Mouse (Mus musculus) c-Kit-positive CD71-positive TER-119-positive erythroid progenitor cells, embryonic 14.5 days (primary cell): Measurements from ENCODE around the gene Hpca.

ENCODE experiments used
- DNase-seq: peaks from one replicate; pipeline ENCODE4 v3.0.0-alpha.2; 2013; ENCODE audit warnings: low spot score

Hpca gene

DNA sequence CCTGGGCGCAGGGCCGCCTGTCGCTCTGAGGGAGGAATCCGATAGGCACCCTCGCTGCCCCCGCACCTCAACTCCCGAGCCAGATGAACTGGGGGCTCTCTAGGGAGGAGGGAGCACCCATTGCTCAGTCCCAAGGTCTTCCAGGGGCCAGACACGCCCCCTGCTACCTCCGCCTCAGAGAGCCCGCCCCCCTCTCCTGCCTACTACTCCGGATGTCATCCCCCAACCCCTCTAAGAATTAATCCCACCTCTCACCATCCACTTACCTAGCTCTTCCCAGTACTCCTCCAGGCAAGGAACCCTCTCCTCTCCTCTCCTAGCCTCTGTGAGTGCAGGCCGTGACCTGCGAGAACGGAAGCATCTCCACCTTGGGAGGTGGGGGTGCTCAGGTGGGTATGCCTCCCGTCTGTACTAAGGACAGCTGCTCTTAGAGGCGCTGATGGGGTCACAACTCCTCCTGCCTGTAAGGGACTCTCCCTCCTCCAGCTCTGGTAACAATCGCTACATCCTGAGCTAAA is at the start of gene Hpca:
TSS of gene Hpca (minus strand) at position 468 of the 518 bp plus-strand sequence.
- DNase-seq: no peak

- DNase-seq: no peak
Observed at GRCm38 (mm10) chr4:129161581-129162255, 39.9 kb upstream of the Hpca start.

DNA sequence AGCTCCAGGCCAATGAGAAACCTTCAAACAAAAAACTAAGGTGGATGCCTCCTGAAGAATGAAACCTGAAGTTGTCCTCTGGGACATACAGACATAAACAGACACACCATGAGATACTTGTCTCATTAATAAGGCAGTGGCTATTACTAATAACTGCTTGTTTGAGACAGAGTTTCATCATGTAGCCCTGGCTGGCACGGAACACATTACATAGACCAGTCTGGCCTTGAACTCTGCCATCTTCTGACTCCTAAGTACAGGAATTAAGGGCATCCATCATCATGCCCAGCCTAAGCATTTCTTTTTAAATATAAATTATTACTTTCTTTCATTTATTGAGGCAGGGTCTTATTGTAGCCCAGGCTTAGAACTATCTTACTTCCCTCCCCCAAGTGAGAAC is 39.2 kb upstream of the Hpca start:
- no peak for DNase-seq

GRCm38 (mm10) chr4:129158549-129158948 is 36.7 kb upstream of the Hpca start:
- DNase-seq: peak; percentile 49

DNA sequence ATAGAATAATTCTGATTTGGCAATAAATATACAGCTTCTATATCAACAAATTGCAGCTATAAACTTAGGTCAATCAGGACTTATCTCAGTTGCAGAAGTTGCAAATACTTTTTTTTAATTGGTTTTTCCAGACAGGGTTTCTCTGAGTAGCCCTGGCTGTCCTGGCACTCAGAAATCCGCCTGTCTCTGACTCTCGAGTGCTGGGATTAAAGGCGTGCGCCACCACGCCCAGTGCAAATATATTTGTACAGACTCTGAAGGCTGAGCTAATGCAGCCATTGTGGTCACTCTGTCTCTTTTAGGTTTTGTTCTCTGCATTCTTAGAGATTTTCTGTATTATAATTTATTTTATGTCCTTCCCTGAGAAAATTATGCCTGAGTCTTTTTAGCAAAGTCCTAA is 35.7 kb upstream of the Hpca start:
- DNase-seq: no peak

- DNase-seq: no peak
Observed at GRCm38 (mm10) chr4:129151276-129151811, 29.5 kb upstream of the Hpca start.

- DNase-seq: no peak
Observed at GRCm38 (mm10) chr4:129149321-129149720, 27.5 kb upstream of the Hpca start.

- no peak for DNase-seq
Observed at GRCm38 (mm10) chr4:129147552-129148103, 25.8 kb upstream of the Hpca start.

GRCm38 (mm10) chr4:129146392-129146791 is 24.6 kb upstream of the Hpca start:
- DNase-seq: no peak

DNA sequence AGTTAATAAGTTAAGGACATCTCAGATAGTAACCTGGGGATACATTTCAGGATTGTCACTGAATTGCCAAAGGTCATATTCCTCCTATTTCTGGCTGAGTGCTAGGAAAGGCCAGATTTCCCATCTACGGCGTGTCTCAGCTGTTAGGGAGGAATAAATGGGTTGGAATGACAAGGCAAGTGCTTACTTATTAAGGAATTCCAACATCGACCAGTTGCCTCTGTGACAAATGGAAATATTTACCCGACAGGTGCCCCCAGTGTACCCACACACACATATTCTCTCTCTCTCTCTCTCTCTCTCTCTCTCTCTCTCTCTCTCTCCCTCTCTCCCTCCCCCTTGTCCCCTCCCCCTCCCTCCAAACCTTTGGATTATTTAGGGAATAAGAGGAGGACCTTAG is 24.1 kb upstream of the Hpca start:
- DNase-seq: no peak

GRCm38 (mm10) chr4:129145411-129145810 is 23.6 kb upstream of the Hpca start:
- no peak for DNase-seq

GRCm38 (mm10) chr4:129144401-129145367 is 22.8 kb upstream of the Hpca start:
- DNase-seq: no peak

GRCm38 (mm10) chr4:129143509-129143908 is 21.7 kb upstream of the Hpca start:
- no peak for DNase-seq

DNA sequence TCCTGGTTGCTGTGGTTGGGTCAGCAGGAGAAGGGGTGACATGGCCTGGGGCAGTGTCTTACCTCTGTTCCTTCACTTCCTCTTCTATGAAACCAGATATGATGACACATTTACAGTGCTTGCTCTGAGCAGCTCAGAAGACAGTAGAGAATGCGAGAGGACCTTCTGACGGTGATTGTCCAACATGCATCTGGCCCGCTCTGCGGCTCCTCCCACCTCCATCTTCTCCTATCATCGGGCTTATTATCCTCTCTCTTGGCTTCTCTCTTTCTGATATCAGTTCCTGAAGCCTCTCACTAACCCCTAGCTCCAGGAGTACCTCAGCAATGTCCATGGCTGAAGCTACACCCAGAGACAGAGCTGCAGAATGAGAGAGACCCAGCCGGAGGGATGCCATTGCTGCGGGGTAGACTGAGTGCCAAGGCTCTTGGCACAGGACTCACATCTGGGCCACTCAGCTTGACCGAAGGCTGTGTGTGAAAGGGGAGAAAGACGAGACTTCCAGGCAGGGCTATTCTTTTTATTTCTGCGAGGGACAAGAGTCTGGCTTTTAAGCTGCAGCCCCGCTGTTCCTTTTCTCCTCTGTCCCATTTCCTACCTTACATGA is 20.7 kb upstream of the Hpca start:
- no peak for DNase-seq

DNA sequence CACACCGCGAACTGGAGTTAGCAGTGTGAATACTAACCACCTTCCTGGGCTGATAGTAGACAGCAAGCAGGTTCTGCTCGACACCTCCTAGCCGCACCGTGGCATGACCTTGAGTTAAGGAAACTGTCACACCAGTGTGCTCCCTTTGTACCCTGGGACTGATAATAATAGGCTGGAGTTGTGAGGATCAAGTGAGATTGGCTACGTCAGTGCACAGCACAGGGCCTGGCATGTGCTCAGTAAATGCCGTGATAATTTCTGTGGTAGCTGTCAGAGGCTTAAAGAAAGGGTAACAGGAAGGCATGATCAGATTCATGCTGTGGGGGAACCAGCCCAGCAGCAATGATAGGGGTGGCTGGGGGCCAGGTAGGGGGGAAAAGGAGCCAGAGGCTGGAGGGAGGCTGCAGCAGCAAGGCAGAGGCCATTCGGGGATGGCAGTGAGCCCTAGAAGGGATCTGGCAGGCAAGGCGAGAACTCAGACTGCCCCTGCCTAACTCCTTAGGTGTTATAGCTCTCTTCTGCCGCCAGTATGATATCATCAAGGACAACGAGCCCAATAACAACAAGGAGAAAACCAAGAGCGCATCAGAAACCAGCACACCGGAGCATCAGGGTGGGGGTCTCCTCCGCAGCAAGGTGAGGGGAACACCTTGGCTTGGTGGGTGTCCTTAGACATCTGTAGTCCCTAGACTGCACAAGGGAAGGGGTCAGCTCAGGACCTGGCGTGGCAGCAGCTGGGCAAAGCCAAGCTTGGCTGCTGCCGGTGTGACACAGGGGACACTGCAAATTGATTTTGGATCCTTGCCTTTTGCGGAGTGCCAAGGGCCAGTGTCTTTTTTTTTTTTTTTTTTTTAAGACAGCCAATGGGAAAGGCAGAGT is 20.0 kb upstream of the Hpca start:
- DNase-seq: no peak

- DNase-seq: peak; percentile 64
Observed at GRCm38 (mm10) chr4:129140808-129141207, 19.0 kb upstream of the Hpca start.

GRCm38 (mm10) chr4:129139642-129140041 is 17.8 kb upstream of the Hpca start:
- DNase-seq: peak; percentile 75

DNA sequence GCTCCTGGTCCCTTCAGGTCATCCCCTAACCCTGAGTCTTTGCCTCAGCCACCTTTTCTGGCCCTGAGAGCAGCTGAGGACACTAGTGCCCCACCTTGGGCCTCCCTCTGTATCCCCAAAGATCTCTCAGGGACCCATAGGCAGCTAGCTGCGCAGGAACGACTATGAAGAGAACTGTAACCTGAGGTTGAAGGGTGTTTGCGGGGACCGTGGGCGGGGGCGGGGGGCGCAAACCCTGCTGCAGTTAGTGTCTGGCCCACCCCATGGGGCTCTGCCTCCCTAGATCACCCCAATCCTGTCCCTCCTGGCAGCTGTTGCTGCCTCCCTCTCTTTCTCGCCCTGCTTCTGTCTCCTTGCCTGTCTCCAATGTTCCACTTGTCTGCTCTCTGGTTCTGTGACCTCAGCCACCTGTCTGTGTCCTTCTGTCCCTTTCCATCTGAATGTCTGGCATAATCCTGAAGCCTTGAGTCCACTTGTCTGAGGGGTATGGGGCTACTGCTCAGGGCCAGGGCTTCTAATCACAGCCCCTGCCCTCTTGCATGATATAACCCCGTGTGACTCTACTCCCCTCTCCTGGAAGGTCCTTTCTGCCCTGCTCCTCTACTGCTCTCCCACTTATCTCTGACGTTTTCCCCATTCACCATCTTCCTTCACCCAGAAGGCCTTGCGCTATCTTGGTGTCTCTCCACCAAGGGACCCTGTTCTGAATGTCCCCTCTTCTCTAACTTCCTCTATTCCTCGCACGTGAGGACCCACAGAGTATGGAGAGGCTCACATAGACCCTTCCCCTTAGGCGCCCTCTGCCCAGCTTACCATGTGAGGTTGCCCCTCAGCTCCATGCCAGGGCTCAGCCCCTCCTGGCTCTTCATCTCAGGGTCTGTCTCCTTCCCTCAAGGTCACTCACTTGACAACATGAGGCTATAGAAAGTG is 15.8 kb upstream of the Hpca start:
- DNase-seq: no peak

- no peak for DNase-seq
Observed at GRCm38 (mm10) chr4:129136579-129137391, 14.9 kb upstream of the Hpca start, which contains the start of gene Fndc5. TSS of gene Fndc5 (plus strand) at chr4:129136999.
